Mouse (Mus musculus): ENCODE data around the gene Gpd1. TPM values are rescaled to one million over a fixed set of nuclear protein-coding genes. Genes with fewer than 3 reads are reported as not detected.
A peak's percentile ranks its signal among the peaks of the same experiment; 100 is the strongest.

Gene Gpd1
- polyA plus RNA-seq, 1 experiment, result 108 TPM

DNA sequence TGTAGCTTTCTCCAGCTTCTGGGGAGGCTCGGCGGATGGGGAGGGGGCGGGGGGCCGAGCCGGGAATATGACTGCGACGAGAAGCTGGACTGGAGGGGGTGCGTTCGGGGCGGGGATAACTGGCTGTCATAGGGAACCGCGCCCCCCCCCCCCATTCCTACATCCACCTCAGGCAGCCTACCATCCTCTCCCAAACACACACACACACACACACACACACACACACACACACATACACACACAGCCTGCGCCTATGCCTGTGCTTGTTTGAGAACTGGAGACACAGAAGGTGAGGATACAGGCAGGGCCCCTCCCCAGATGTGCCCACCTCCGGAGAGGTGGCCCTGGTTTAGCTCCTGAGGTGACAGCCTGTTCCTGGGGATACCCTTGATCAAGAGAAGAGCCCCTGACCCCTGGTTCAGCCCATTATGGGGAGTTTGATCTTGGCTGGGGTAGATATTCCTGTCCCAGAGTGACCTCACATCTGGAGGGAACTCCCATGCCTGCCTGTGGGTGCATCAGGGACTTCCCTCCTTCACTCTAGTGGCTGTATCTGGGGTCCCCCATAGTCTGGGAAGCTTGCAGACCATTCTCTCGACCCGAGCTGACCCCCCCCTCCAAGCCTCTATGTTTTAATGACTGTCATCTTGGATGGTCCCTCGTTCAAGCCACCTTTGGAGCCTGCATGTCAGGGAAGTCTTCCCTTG is 46.2 kb upstream of the Gpd1 start:
- H3K4me3 ChIP-seq (ENCODE audit: control insufficient read depth, insufficient read depth, low read length), result no peak overlapping the region
- peaks cover 19% of the 10 kb centered on the region; the same call in 1 of the 2 replicates for H3K27me3 ChIP-seq (ENCODE audit: control insufficient read depth, insufficient read depth, low read length)
- TF ChIP-seq CTCF (IDR thresholded peaks at IDR 0.05; ENCODE audit: borderline replicate concordance, control insufficient read depth, extremely low read depth, insufficient read depth, low read length, poor library complexity) (no peak), POLR2A (IDR thresholded peaks at IDR 0.05; ENCODE audit: control insufficient read depth, extremely low read depth, insufficient read depth, low read length, poor library complexity) (no peak)

DNA sequence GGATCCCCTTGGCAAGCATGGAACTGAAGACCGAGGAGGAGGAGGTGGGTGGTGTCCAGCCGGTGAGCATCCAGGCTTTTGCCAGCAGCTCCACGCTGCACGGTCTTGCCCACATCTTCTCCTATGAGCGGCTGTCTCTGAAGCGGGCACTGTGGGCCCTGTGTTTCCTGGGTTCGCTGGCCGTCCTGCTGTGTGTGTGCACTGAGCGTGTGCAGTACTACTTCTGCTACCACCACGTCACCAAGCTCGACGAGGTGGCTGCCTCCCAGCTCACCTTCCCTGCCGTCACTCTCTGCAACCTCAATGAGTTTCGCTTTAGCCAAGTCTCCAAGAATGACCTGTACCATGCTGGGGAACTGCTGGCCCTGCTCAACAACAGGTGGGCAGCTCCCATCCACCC is 45.5 kb upstream of the Gpd1 start:
- Histone ChIP-seq H3K36me3 (ENCODE audit: control insufficient read depth, insufficient read depth, low read length) (no peaks in the 10 kb centered on the region), H3K27ac (ENCODE audit: control insufficient read depth, insufficient read depth, low read length) (no peak overlapping the region), H3K4me1 (replicated peaks; ENCODE audit: control insufficient read depth, insufficient read depth, low read length) (0 out of 2 replicates have a peak, but pooled peaks cover 6% of the 10 kb centered on the region), H3K4me3 (ENCODE audit: control insufficient read depth, insufficient read depth, low read length) (no peak overlapping the region), H3K27me3 (ENCODE audit: control insufficient read depth, insufficient read depth, low read length) (peaks cover 16% of the 10 kb centered on the region; the same call in 1 of the 2 replicates)
- no peak for DNase-seq
- TF ChIP-seq POLR2A (IDR thresholded peaks at IDR 0.05; ENCODE audit: control insufficient read depth, extremely low read depth, insufficient read depth, low read length, poor library complexity), result no peak
- no peak for TF ChIP-seq CTCF (IDR thresholded peaks at IDR 0.05; ENCODE audit: borderline replicate concordance, control insufficient read depth, extremely low read depth, insufficient read depth, low read length, poor library complexity)
- WGBS, result 36% methylated on average over 14 of the region's 14 CpGs

More for the DNA sequence above, 46.2 kb upstream of the Gpd1 start:
- Histone ChIP-seq H3K27ac (ENCODE audit: control insufficient read depth, insufficient read depth, low read length) (no peak overlapping the region), H3K4me1 (replicated peaks; ENCODE audit: control insufficient read depth, insufficient read depth, low read length) (0 out of 2 replicates have a peak, but pooled peaks cover 6% of the 10 kb centered on the region), H3K36me3 (ENCODE audit: control insufficient read depth, insufficient read depth, low read length) (no peaks in the 10 kb centered on the region)
- 12% methylated on average over 15 of the region's 17 CpGs for WGBS
- DNase-seq, result no peak

DNA sequence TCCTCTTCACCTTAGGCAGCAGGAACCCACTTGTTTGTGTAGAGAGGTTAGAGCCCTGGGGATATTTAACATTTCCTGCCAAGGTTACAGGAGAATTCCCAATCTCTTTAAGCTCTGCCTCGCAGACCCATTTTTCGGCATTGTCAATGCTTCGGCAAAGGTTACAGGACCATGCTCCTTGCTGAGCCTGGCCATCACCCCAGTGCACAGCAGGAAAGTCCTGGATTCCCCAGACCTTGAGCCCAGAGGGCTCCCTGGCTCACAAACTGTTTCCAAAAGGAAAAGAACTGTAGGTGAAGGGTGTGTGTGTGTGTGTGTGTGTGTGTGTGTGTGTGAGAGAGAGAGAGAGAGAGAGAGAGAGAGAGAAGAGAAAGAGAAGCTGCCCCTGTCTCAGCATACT is 42.4 kb upstream of the Gpd1 start:
- Histone ChIP-seq H3K36me3 (ENCODE audit: control insufficient read depth, insufficient read depth, low read length) (no peaks in the 10 kb centered on the region), H3K4me3 (ENCODE audit: control insufficient read depth, insufficient read depth, low read length) (no peak overlapping the region), H3K27ac (ENCODE audit: control insufficient read depth, insufficient read depth, low read length) (no peak overlapping the region), H3K4me1 (replicated peaks; ENCODE audit: control insufficient read depth, insufficient read depth, low read length) (0 out of 2 replicates have a peak, but pooled peaks cover 6% of the 10 kb centered on the region), H3K27me3 (ENCODE audit: control insufficient read depth, insufficient read depth, low read length) (peaks cover 15% of the 10 kb centered on the region; the same call in 1 of the 2 replicates)
- TF ChIP-seq POLR2A (IDR thresholded peaks at IDR 0.05; ENCODE audit: control insufficient read depth, extremely low read depth, insufficient read depth, low read length, poor library complexity) (no peak), CTCF (IDR thresholded peaks at IDR 0.05; ENCODE audit: borderline replicate concordance, control insufficient read depth, extremely low read depth, insufficient read depth, low read length, poor library complexity) (no peak)
- WGBS, result 86% methylated on average over 3 of the region's 3 CpGs
- no peak for DNase-seq

DNA sequence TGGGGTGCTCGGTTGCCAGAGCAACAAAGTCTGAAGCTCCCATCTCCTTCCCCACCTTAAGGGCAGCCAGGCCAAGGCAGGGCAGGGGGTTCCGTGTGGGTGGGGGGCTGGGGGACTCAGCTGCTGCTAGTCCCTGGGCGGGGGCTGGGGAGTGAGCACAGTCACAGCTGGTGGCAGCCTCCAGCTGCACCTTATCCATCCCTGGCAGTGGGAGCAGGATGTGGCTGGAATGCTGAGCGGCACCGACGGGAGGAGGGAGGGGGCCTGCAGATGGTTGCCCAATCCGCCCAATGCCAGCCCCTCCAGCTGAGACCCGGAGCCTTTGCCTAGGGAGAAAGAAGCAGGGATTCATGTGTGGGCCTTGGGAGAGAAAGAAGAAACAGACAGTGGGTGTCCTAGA is 40.2 kb upstream of the Gpd1 start:
- Histone ChIP-seq H3K27me3 (ENCODE audit: control insufficient read depth, insufficient read depth, low read length) (no peaks in the 10 kb centered on the region; the same call in 1 of the 2 replicates), H3K4me1 (replicated peaks; ENCODE audit: control insufficient read depth, insufficient read depth, low read length) (no peaks in the 10 kb centered on the region)
- WGBS, result 90% methylated on average over 8 of the region's 8 CpGs

DNA sequence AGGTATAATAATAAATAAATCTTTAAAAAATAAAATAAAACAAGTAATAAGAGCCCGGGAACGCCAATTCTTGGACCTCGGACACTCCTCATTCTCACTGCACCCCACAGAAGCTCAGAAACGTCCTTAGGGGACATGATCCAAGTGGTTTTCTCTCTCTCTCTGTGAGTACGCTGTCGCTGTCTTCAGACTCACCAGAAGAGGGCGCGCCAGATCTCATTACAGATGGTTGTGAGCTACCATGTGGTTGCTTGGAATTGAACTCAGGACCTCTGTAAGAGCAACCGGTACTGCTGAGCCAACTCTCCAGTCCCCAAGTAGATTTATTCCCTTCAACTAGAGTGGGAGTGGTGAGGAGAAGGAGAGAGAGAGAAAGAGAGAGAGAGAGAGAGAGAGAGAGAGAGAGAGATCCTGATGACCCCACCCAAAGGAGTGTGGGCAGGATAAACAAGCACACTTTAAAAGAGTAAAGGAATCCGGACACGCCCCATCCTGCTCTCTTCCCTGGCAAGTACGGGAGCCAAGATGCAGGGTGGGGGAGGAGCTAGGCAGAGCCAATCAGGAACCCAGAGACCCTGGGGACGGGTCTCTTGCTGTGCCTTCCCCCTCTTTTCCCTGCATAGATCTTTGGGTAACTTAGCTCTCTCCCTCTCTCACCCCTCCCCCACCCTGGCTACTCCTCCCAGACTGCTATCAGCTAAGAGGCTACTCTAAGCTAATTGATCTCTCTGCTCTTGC is 39.1 kb upstream of the Gpd1 start:
- Histone ChIP-seq H3K27me3 (ENCODE audit: control insufficient read depth, insufficient read depth, low read length) (no peaks in the 10 kb centered on the region; the same call in 1 of the 2 replicates), H3K27ac (ENCODE audit: control insufficient read depth, insufficient read depth, low read length) (no peak overlapping the region), H3K36me3 (ENCODE audit: control insufficient read depth, insufficient read depth, low read length) (no peaks in the 10 kb centered on the region), H3K4me3 (ENCODE audit: control insufficient read depth, insufficient read depth, low read length) (no peak overlapping the region), H3K4me1 (replicated peaks; ENCODE audit: control insufficient read depth, insufficient read depth, low read length) (no peaks in the 10 kb centered on the region)
- DNase-seq, result peak; percentile 51
- WGBS, result 32% methylated on average over 13 of the region's 13 CpGs
- TF ChIP-seq POLR2A (IDR thresholded peaks at IDR 0.05; ENCODE audit: control insufficient read depth, extremely low read depth, insufficient read depth, low read length, poor library complexity) (no peak), CTCF (IDR thresholded peaks at IDR 0.05; ENCODE audit: borderline replicate concordance, control insufficient read depth, extremely low read depth, insufficient read depth, low read length, poor library complexity) (no peak)

More for the DNA sequence above, 40.2 kb upstream of the Gpd1 start:
- DNase-seq, result no peak
- Histone ChIP-seq H3K27ac (ENCODE audit: control insufficient read depth, insufficient read depth, low read length) (no peak overlapping the region), H3K36me3 (ENCODE audit: control insufficient read depth, insufficient read depth, low read length) (no peaks in the 10 kb centered on the region), H3K4me3 (ENCODE audit: control insufficient read depth, insufficient read depth, low read length) (no peak overlapping the region)
- TF ChIP-seq POLR2A (IDR thresholded peaks at IDR 0.05; ENCODE audit: control insufficient read depth, extremely low read depth, insufficient read depth, low read length, poor library complexity) (no peak), CTCF (IDR thresholded peaks at IDR 0.05; ENCODE audit: borderline replicate concordance, control insufficient read depth, extremely low read depth, insufficient read depth, low read length, poor library complexity) (no peak)

DNA sequence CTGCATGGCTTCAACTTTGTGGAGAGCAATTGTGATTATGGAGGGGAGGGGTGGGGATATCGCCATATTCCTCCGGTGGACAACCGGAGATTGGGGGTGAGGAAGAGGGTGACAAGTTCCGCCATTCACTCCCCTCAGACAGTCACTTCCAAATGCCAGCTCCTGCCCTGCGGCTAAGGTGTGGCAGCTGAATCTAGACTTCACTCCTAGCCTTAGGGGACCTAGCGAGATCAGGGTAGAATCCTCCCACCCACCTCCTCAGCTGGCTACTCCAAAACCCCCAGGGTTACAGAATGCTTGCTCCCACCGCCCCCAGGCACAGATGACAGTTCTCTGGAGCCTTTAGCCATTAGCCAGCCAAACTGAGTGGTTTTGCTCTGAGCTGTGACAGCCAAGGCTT is 38.3 kb upstream of the Gpd1 start:
- no peaks in the 10 kb centered on the region for H3K36me3 ChIP-seq (ENCODE audit: control insufficient read depth, insufficient read depth, low read length)
- DNase-seq, result no peak
- no peak for TF ChIP-seq CTCF (IDR thresholded peaks at IDR 0.05; ENCODE audit: borderline replicate concordance, control insufficient read depth, extremely low read depth, insufficient read depth, low read length, poor library complexity)
- TF ChIP-seq POLR2A (IDR thresholded peaks at IDR 0.05; ENCODE audit: control insufficient read depth, extremely low read depth, insufficient read depth, low read length, poor library complexity), result no peak
- H3K4me1 ChIP-seq (replicated peaks; ENCODE audit: control insufficient read depth, insufficient read depth, low read length), result no peaks in the 10 kb centered on the region
- no peak overlapping the region for H3K27ac ChIP-seq (ENCODE audit: control insufficient read depth, insufficient read depth, low read length)
- no peak overlapping the region for H3K4me3 ChIP-seq (ENCODE audit: control insufficient read depth, insufficient read depth, low read length)
- 88% methylated on average over 7 of the region's 7 CpGs for WGBS
- H3K27me3 ChIP-seq (ENCODE audit: control insufficient read depth, insufficient read depth, low read length), result no peaks in the 10 kb centered on the region

All from thymus, adult 2 months (tissue).